Mouse (Mus musculus) lung, adult 10 weeks (tissue): ENCODE measurements around the gene Lpgat1. TPM values are rescaled to one million over a fixed set of nuclear protein-coding genes. Genes with fewer than 3 reads are reported as not detected.

Source experiments
- polyA plus RNA-seq: library from polyadenylated mRNA; stranded (reverse); fragments of 350-450 nt; fragmentation: Illumina TruSeq; extraction: RNeasy Lipid Tissue Mini Kit (QIAGEN cat#74804); gene quantifications from one replicate; pipeline ENCODE4 v1.2.3, GENCODE M21; 2014; ENCODE audit warnings: low read depth, low replicate concordance; ENCODE audit not compliant: insufficient read depth

The Lpgat1 gene
- polyA plus RNA-seq = 13.2 TPM

DNA sequence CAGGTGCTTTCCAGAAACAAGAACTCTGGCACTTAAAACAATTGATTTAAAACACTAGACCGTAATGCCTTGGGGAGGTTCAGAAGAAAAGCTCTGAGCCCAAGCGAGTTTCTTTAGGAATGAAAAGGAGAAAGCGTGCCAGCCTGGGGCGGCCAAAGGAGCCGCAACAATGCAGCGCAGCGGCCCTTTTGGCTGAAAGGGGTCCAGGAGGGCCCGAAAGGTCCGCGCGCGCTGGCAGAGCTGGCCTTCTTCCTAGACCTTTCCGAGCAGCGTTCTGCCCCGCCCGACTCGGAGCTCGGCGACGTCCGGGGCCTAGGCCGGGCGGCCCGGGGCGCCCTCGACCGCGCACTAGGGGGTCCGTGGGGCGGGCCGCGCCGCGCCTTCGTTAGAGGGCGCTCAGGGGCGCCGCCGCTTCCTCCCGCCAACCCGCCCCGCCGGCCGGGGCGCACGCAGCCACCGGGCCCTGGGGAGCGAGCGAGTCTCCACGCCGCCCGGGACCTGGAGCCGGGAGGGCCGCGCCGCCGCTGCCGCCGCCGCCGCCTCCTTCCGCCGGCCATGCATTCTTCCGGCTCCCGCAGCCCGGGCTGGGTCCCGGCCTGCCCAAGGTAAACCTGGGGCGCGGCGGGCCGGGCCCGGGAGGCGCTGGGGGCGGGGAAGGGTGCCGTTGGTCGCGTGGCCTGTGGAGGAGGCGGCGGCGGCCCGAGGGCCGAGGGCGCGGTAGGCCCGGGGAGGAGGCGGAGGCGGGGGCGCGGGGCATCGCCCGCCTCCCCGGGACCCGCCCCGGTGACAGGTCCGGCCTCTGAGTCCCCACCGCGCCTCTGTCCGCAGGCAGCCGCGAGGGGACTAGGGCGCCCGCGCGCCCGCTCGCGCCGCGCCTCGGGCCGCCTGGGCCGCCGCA is at the start of gene Lpgat1:
Gene Lpgat1, plus strand, starts transcription at position 234 of the 898 bp plus-strand sequence.

DNA sequence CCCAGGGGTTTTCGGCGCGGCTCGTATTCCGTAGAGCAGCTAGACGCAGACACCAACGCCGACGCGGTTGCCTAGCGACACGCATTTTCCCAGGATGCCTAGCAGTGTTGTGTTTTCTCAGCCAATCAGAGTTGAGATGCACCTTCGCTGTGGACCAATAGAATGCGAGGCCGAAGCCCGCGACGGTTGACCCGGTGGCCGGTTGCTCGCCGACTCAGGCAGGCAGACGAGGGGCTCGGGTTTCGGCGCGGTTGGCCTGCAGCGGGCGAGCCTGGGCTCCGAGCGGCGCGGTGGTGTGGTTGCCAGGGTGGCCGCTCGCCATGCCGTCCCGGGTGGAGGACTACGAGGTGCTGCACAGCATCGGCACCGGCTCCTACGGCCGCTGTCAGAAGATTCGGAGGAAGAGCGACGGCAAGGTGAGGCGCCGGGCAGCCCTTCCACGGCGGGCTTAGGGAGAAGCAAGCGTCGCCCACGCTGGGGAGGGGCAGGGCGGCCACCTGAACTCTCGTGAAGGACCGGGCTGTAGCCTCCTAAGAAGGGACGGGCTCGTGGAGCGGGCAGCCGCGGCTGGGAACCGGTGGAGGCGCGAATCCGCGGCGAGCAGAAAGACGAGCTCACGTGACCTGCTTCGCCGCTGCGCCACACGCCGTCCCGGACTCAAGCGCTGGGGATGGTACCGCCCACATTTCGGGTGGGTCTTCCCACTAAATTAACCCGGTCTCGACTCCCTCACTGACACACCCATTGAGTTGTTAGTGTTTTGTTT is 103.9 kb downstream of the Lpgat1 start, which contains the start of gene Nek2:
Gene Nek2, plus strand, starts transcription at position 119 of the 766 bp plus-strand sequence.

Other genes starting within 250 kb of the Lpgat1 start
- 0.34 TPM for gene Dtl, start 142.3 kb upstream of the Lpgat1 start, polyA plus RNA-seq
- 6.7 TPM for gene Ints7, start 142.2 kb upstream of the Lpgat1 start, polyA plus RNA-seq
- gene Nek2, start 103.6 kb downstream of the Lpgat1 start, polyA plus RNA-seq = 4.0 TPM
- gene Slc30a1, start 188.9 kb downstream of the Lpgat1 start, polyA plus RNA-seq = 11.5 TPM